Mouse (Mus musculus) MEL (cell line): ENCODE measurements at regions not wholly inside any gene's neighbourhood (a gene's known extent, or its start where the extent isn't known, plus 50 kb on each side); places are given as distances from the start of the nearest gene placed in this dataset.

Experiments
- CTCF ChIP-seq, 3 experiments: IDR thresholded peaks in 2 of 3; conservative IDR thresholded peaks in 1 of 3; 2 replicates each; pipeline ENCODE4 v1.5.1; 2011 to 2012; ENCODE audit warnings: low read length in 3 of 3, low read depth in 2 of 3, mild to moderate bottlenecking in 2 of 3, improper control_type of control experiment in 1 of 3, inconsistent platforms in 1 of 3, mixed read lengths in 1 of 3, moderate library complexity in 1 of 3; ENCODE audit not compliant: control insufficient read depth in 1 of 3, insufficient read depth in 1 of 3, poor library complexity in 1 of 3, severe bottlenecking in 1 of 3
- E2F4 ChIP-seq: IDR thresholded peaks from 2 replicates; pipeline ENCODE4 v1.6.1; 2011; ENCODE audit warnings: low read depth, low read length, improper control_type of control experiment, borderline replicate concordance
- MAFK ChIP-seq: IDR thresholded peaks from 2 replicates; pipeline ENCODE4 v1.6.1; 2011; ENCODE audit warnings: low read depth, mild to moderate bottlenecking, low read length, improper control_type of control experiment, borderline replicate concordance

- no peak for TF ChIP-seq CTCF (IDR thresholded peaks at IDR 0.05 in 2 of 3, conservative IDR thresholded peaks at IDR 0.05 in 1 of 3; ENCODE audit: control insufficient read depth in 1 of 3, insufficient read depth in 1 of 3, low read depth in 2 of 3, low read length in 3 of 3, poor library complexity in 1 of 3, severe bottlenecking in 1 of 3)
- TF ChIP-seq E2F4: no peak
- no peak for TF ChIP-seq MAFK
Measured at GRCm38 (mm10) chr2:172786297-172786696, 153.8 kb downstream of the Bmp7 start.
